Mouse (Mus musculus) megakaryocyte, embryonic 14.5 days (primary cell): ENCODE measurements around the gene Tmem60.

ENCODE experiments used
- FLI1 ChIP-seq: IDR thresholded peaks from 2 replicates; pipeline ENCODE4 v1.6.1; 2012; ENCODE audit warnings: low read length, inconsistent platforms, mixed read lengths
- GATA1 ChIP-seq: IDR thresholded peaks from 3 replicates; pipeline ENCODE4 v1.6.1; 2012; ENCODE audit warnings: mixed read lengths, low read length, inconsistent platforms, borderline replicate concordance

- TF ChIP-seq GATA1 (no peak), FLI1 (no peak)
These were observed 47.7 kb downstream of the Tmem60 start for GRCm38 (mm10) chr5:20929669-20930151.
